18 mouse cellular contexts compared by ENCODE assay signal in genomic region chr1:133162046-133162445, GRCm38 (mm10). TPM values are rescaled to one million over a fixed set of nuclear protein-coding genes. Genes with fewer than 3 reads are reported as not detected.
DNase-seq lines count a peak whose midpoint lies in the region; ATAC-seq and TF ChIP-seq lines count a peak whose summit lies in the region.
"Had no signal": no experiment of that assay in that cellular context is flagged by ENCODE, and none has a peak within 500 bp of the region (broad histone marks: within the 10 kb centered on the region; RNA-seq: fewer than 3 reads in every experiment).

No protein-coding gene starts in this region.

- no peak for TF ChIP-seq CTCF in kidney, postnatal 0 days (IDR thresholded peaks at IDR 0.05; ENCODE audit: low read depth)
- TF ChIP-seq CTCF in forebrain, postnatal 0 days (IDR thresholded peaks at IDR 0.05; ENCODE audit: low read depth), result no peak

- no peaks in the 10 kb centered on the region for H3K36me3 ChIP-seq in intestine, embryonic 16.5 days (ENCODE audit: control insufficient read depth, insufficient read depth, low read length)
- H3K36me3 ChIP-seq in kidney, postnatal 0 days (ENCODE audit: insufficient read depth, low read length), result no peaks in the 10 kb centered on the region
- H3K36me3 ChIP-seq in stomach, embryonic 16.5 days (ENCODE audit: control insufficient read depth, insufficient read depth, low read length), result no peaks in the 10 kb centered on the region
- H3K36me3 ChIP-seq in forebrain, postnatal 0 days (ENCODE audit: insufficient read depth), result no peaks in the 10 kb centered on the region
- H3K36me3 ChIP-seq: liver, embryonic 12.5 days; midbrain, embryonic 13.5 days had no signal

- peak; percentile 8; the same call in 1 of the 2 replicates for ATAC-seq in intestine, embryonic 16.5 days
- peak; percentile 41; the same call in 1 of the 2 replicates for ATAC-seq in kidney, postnatal 0 days (replicated peaks; ENCODE audit: low FRiP score, low read depth)
- peak; percentile 25; the same call in 1 of the 2 replicates for ATAC-seq in stomach, embryonic 16.5 days (ENCODE audit: insufficient read depth, low FRiP score)
- ATAC-seq in forebrain, postnatal 0 days, result no peak
- ATAC-seq: forebrain, embryonic 16.5 days; liver, embryonic 12.5 days; midbrain, embryonic 13.5 days; Patski had no signal

- H3K4me2 ChIP-seq in intestine, embryonic 16.5 days (ENCODE audit: low read depth, low read length), result no peak overlapping the region
- H3K4me2 ChIP-seq in kidney, postnatal 0 days (ENCODE audit: low read length), result no peak overlapping the region
- H3K4me2 ChIP-seq in stomach, embryonic 16.5 days (ENCODE audit: low read depth, low read length), result peak overlapping the region; percentile 93; the same call in 1 of the 2 replicates
- H3K4me2 ChIP-seq in forebrain, postnatal 0 days (ENCODE audit: low read depth), result no peak overlapping the region
- H3K4me2 ChIP-seq: liver, embryonic 12.5 days; lung, embryonic 14.5 days; midbrain, embryonic 13.5 days had no signal

- no peak overlapping the region for H3K9ac ChIP-seq in intestine, embryonic 16.5 days (ENCODE audit: low read depth, low read length)
- H3K9ac ChIP-seq in kidney, postnatal 0 days (ENCODE audit: low read depth, low read length), result no peak overlapping the region
- no peak overlapping the region for H3K9ac ChIP-seq in stomach, embryonic 16.5 days (ENCODE audit: low read length)
- no peak overlapping the region for H3K9ac ChIP-seq in forebrain, postnatal 0 days
- H3K9ac ChIP-seq: liver, embryonic 12.5 days; lung, embryonic 14.5 days; midbrain, embryonic 13.5 days had no signal

- peak; percentile 45 to 70 for DNase-seq in urinary bladder, adult 18-20 months (ENCODE audit: low spot score in 2 of 2)
- no peak for DNase-seq in urinary bladder, postnatal 4 days (ENCODE audit: low spot score in 2 of 2)
- no peak for DNase-seq in kidney, postnatal 0 days (ENCODE audit: low spot score)
- no peak for DNase-seq in thymus, postnatal 36 days
- no peak for DNase-seq in B cell, adult 2 months
- no peak for DNase-seq in forebrain, postnatal 0 days
- DNase-seq: adrenal gland, postnatal 25 days; cerebellum, adult 8-10 months; heart, adult 18-20 months; lung, embryonic 14.5 days; thymus, postnatal 25 days had no signal

- H3K4me1 ChIP-seq in intestine, embryonic 16.5 days (ENCODE audit: control insufficient read depth, insufficient read depth, low read length), result peaks cover 16% of the 10 kb centered on the region
- H3K4me1 ChIP-seq in kidney, postnatal 0 days (replicated peaks; ENCODE audit: insufficient read depth, low read length), result peaks cover 18% of the 10 kb centered on the region
- peaks cover 19% of the 10 kb centered on the region for H3K4me1 ChIP-seq in stomach, embryonic 16.5 days (ENCODE audit: control insufficient read depth, insufficient read depth, low read length)
- H3K4me1 ChIP-seq in forebrain, postnatal 0 days (ENCODE audit: insufficient read depth), result peaks cover 10% of the 10 kb centered on the region

- H3K27me3 ChIP-seq in intestine, embryonic 16.5 days (replicated peaks; ENCODE audit: control insufficient read depth, insufficient read depth, low read length), result peaks cover 13% of the 10 kb centered on the region; the same call in 1 of the 2 replicates
- H3K27me3 ChIP-seq in kidney, postnatal 0 days (ENCODE audit: insufficient read depth, low read length), result 0 out of 2 replicates have a peak, but pooled peaks cover 13% of the 10 kb centered on the region
- H3K27me3 ChIP-seq in stomach, embryonic 16.5 days (ENCODE audit: control insufficient read depth, insufficient read depth, low read length), result peaks cover 15% of the 10 kb centered on the region
- H3K27me3 ChIP-seq in forebrain, postnatal 0 days (ENCODE audit: insufficient read depth, low read length), result peaks cover 25% of the 10 kb centered on the region

- WGBS in intestine, embryonic 16.5 days, result 60% methylated on average over 10 of the region's 10 CpGs
- WGBS in kidney, postnatal 0 days, result 71% methylated on average over 10 of the region's 10 CpGs
- 52% methylated on average over 10 of the region's 10 CpGs for WGBS in stomach, embryonic 16.5 days
- 74% methylated on average over 10 of the region's 10 CpGs for WGBS in forebrain, postnatal 0 days

- H3K9me3 ChIP-seq in intestine, embryonic 16.5 days (ENCODE audit: control insufficient read depth, low read length), result no peaks in the 10 kb centered on the region
- H3K9me3 ChIP-seq in kidney, postnatal 0 days (replicated peaks; ENCODE audit: low read length), result no peaks in the 10 kb centered on the region
- no peaks in the 10 kb centered on the region for H3K9me3 ChIP-seq in stomach, embryonic 16.5 days (replicated peaks; ENCODE audit: control insufficient read depth, low read length)
- H3K9me3 ChIP-seq in forebrain, postnatal 0 days (ENCODE audit: low read length), result no peaks in the 10 kb centered on the region
- H3K9me3 ChIP-seq: liver, embryonic 12.5 days; midbrain, embryonic 13.5 days had no signal

- H3K4me3 ChIP-seq in intestine, embryonic 16.5 days (ENCODE audit: low read length), result no peak overlapping the region
- no peak overlapping the region for H3K4me3 ChIP-seq in kidney, postnatal 0 days (replicated peaks; ENCODE audit: low read depth, low read length)
- H3K4me3 ChIP-seq in stomach, embryonic 16.5 days (replicated peaks; ENCODE audit: low read length), result no peak overlapping the region
- no peak overlapping the region for H3K4me3 ChIP-seq in forebrain, postnatal 0 days (ENCODE audit: low read depth, low read length)
- H3K4me3 ChIP-seq: left cerebral cortex, adult 2 months; liver, embryonic 12.5 days; midbrain, embryonic 13.5 days had no signal

- H3K27ac ChIP-seq in intestine, embryonic 16.5 days (ENCODE audit: low read length), result peak overlapping the region; percentile 89
- H3K27ac ChIP-seq in kidney, postnatal 0 days, result no peak overlapping the region
- peak overlapping the region; percentile 78 for H3K27ac ChIP-seq in stomach, embryonic 16.5 days (ENCODE audit: low read length)
- H3K27ac ChIP-seq in forebrain, postnatal 0 days (ENCODE audit: low read depth, low read length), result no peak overlapping the region
- H3K27ac ChIP-seq: left cerebral cortex, adult 2 months; liver, embryonic 12.5 days; midbrain, embryonic 13.5 days had no signal

RNA-seq across cellular contexts. Expression of gene Plekha6, which starts 2.0 kb away (rescaled TPM):
- polyA plus RNA-seq in intestine, embryonic 16.5 days (2015; fragmentation: Nextera tagmentation; extraction: Ambion mirVana), result 10.6 and 11.0 TPM in 2 replicates
- 8.1 and 8.8 TPM in 2 replicates for polyA plus RNA-seq in kidney, postnatal 0 days (2015; fragmentation: Nextera tagmentation; extraction: Ambion mirVana)
- polyA plus RNA-seq in stomach, embryonic 16.5 days (2015; fragmentation: Nextera tagmentation; extraction: Ambion mirVana), result 17.0 and 17.7 TPM in 2 replicates
- 23.2 and 28.6 TPM in 2 replicates for total RNA-seq in forebrain, postnatal 0 days (2014; rRNA removed)
- 3.4 and 5.7 TPM in 2 replicates for polyA plus RNA-seq in forebrain, postnatal 0 days (2015; fragmentation: Nextera tagmentation; extraction: Ambion mirVana)

RNA-seq across cellular contexts. Expression of gene Ppp1r15b, which starts 31.1 kb away (rescaled TPM):
- 48.0 and 53.7 TPM in 2 replicates for polyA plus RNA-seq in intestine, embryonic 16.5 days (2015; fragmentation: Nextera tagmentation; extraction: Ambion mirVana)
- polyA plus RNA-seq in kidney, postnatal 0 days (2015; fragmentation: Nextera tagmentation; extraction: Ambion mirVana), result 27.2 and 29.5 TPM in 2 replicates
- 55.3 and 57.0 TPM in 2 replicates for polyA plus RNA-seq in stomach, embryonic 16.5 days (2015; fragmentation: Nextera tagmentation; extraction: Ambion mirVana)
- total RNA-seq in forebrain, postnatal 0 days (2014; rRNA removed), result 35.0 and 49.5 TPM in 2 replicates
- polyA plus RNA-seq in forebrain, postnatal 0 days (2015; fragmentation: Nextera tagmentation; extraction: Ambion mirVana), result 13.9 and 18.7 TPM in 2 replicates

Comparison
In these comparisons a context has a peak if more than half of its experiments do, and no peak if none do; other contexts are left out.
1. DNase-seq: peak in urinary bladder, adult 18-20 months (2 of 2); none in urinary bladder, postnatal 4 days (0 of 2), kidney, postnatal 0 days (single experiment), thymus, postnatal 36 days (0 of 2), B cell, adult 2 months (0 of 2) and forebrain, postnatal 0 days (single experiment).
2. H3K27ac ChIP-seq: peak in intestine, embryonic 16.5 days (single experiment) and stomach, embryonic 16.5 days (single experiment); none in kidney, postnatal 0 days (single experiment) and forebrain, postnatal 0 days (single experiment).